Mouse (Mus musculus) gastrocnemius, postnatal 14 days (tissue): ENCODE data around the gene Lmbr1l. TPM values are rescaled to one million over a fixed set of nuclear protein-coding genes. Genes with fewer than 3 reads are reported as not detected.
"Not testable (repeated sequence)": the region's sequence is repeated elsewhere in the genome, so short reads cannot be mapped to it uniquely, and the experiment has no call there.

ENCODE experiments used
- DNase-seq: peaks from one replicate; pipeline ENCODE4 v3.0.0; 2021; ENCODE audit warnings: mixed read lengths
- intact Hi-C: fragments of 180-260 bp; cut with DNase I; formaldehyde crosslinking; loops from one replicate; pipeline ENCODE4 v1.15.1; 2025; ENCODE audit warnings: low total_unique reads
- total RNA-seq, 2 experiments: library from RNA; stranded (reverse); gene quantifications; 2 replicates each; pipeline ENCODE4 v1.2.3; 2021

Gene Lmbr1l
- total RNA-seq, 2 experiments from 2014 or later = 4.4 to 11.3 TPM

- intact Hi-C loops = loop anchor here (5.0 kb wide), 2 partner anchors 40 to 55 kb away; no protein-coding TSS in a partner anchor
- no peak for DNase-seq
These were observed 24.1 kb upstream of the Lmbr1l start for GRCm38 (mm10) chr15:98942081-98942480.

GRCm38 (mm10) chr15:98941539-98941938 is 23.5 kb upstream of the Lmbr1l start:
- intact Hi-C loops = loop anchor here (5.0 kb wide), 2 partner anchors 41 to 56 kb away; no protein-coding TSS in a partner anchor
- DNase-seq = no peak

GRCm38 (mm10) chr15:98940816-98941215 is 22.8 kb upstream of the Lmbr1l start:
- no peak for DNase-seq
- intact Hi-C loops = loop anchor here (5.0 kb wide), 2 partner anchors 41 to 56 kb away; no protein-coding TSS in a partner anchor

- peak; percentile 94 for DNase-seq
- intact Hi-C loops = no loop called here
These were observed 16.3 kb upstream of the Lmbr1l start, which contains the start of gene Tuba1b for GRCm38 (mm10) chr15:98934217-98934839. Gene Tuba1b (minus strand): TSS chr15:98934565.

- intact Hi-C loops = no loop called here
- peak; percentile 96 for DNase-seq
These were observed 15.8 kb upstream of the Lmbr1l start for GRCm38 (mm10) chr15:98933833-98934216.

GRCm38 (mm10) chr15:98933004-98933671 is 15.1 kb upstream of the Lmbr1l start:
- not testable (repeated sequence) for DNase-seq

GRCm38 (mm10) chr15:98930998-98931397 is 13.0 kb upstream of the Lmbr1l start:
- DNase-seq = no peak
- intact Hi-C loops = no loop called here

More at GRCm38 (mm10) chr15:98933004-98933671, 15.1 kb upstream of the Lmbr1l start:
- intact Hi-C loops = not testable (repeated sequence)

GRCm38 (mm10) chr15:98930017-98930734 is 12.1 kb upstream of the Lmbr1l start:
- intact Hi-C loops = no loop called here
- DNase-seq = no peak

- intact Hi-C loops = loop anchor here (5.0 kb wide), 2 partner anchors 36 to 51 kb away; partner anchors contain the start of gene Rhebl1
- DNase-seq = peak; percentile 70
These were observed 10.7 kb upstream of the Lmbr1l start for GRCm38 (mm10) chr15:98928598-98929240.

- DNase-seq = no peak
- intact Hi-C loops = loop anchor here (5.0 kb wide), 2 partner anchors 35 to 50 kb away; partner anchors contain the start of gene Rhebl1
These were observed 9.5 kb upstream of the Lmbr1l start for GRCm38 (mm10) chr15:98927566-98927965.

GRCm38 (mm10) chr15:98924682-98925081 is 6.7 kb upstream of the Lmbr1l start:
- intact Hi-C loops = loop anchor here (5.0 kb wide), 2 partner anchors 32 to 47 kb away; partner anchors contain the start of gene Rhebl1
- DNase-seq = no peak

- intact Hi-C loops = no loop called here
- no peak for DNase-seq
These were observed 5.1 kb upstream of the Lmbr1l start for GRCm38 (mm10) chr15:98923031-98923537.

GRCm38 (mm10) chr15:98922581-98922980 is 4.5 kb upstream of the Lmbr1l start:
- DNase-seq = no peak
- intact Hi-C loops = no loop called here

- no peak for DNase-seq
- intact Hi-C loops = no loop called here
These were observed 3.5 kb upstream of the Lmbr1l start for GRCm38 (mm10) chr15:98921510-98921909.

GRCm38 (mm10) chr15:98918499-98918895 is 466 bp upstream of the Lmbr1l start:
- intact Hi-C loops, DNase-seq: not testable (repeated sequence)

- intact Hi-C loops = no loop called here
- DNase-seq = no peak
These were observed 940 bp downstream of the Lmbr1l start for GRCm38 (mm10) chr15:98917091-98917490.

GRCm38 (mm10) chr15:98916016-98916415 is 2.0 kb downstream of the Lmbr1l start:
- intact Hi-C loops = no loop called here

GRCm38 (mm10) chr15:98914903-98915302 is 3.1 kb downstream of the Lmbr1l start:
- DNase-seq = no peak
- intact Hi-C loops = no loop called here

More at GRCm38 (mm10) chr15:98916016-98916415, 2.0 kb downstream of the Lmbr1l start:
- DNase-seq = no peak

GRCm38 (mm10) chr15:98904692-98905091 is 13.3 kb downstream of the Lmbr1l start:
- intact Hi-C loops = no loop called here
- no peak for DNase-seq
